Mouse (Mus musculus): ENCODE data around the gene Il22ra1.

- TF ChIP-seq CTCF (IDR thresholded peaks at IDR 0.05) (no peak), EP300 (IDR thresholded peaks at IDR 0.05) (no peak)
Observed at GRCm38 (mm10) chr4:135692916-135693315, 35.1 kb upstream of the Il22ra1 start.

All from lung, postnatal 0 days (tissue).